Mouse (Mus musculus) liver, adult 2 months (tissue): ENCODE measurements around the gene Pdzd3.

Experiments
- CTCF ChIP-seq: fragments of 200-500 bp; IDR thresholded peaks from 2 replicates; pipeline ENCODE4 v1.5.1; 2011; ENCODE audit warnings: low read depth, low read length, control low read depth
- POLR2A ChIP-seq: fragments of 200-500 bp; IDR thresholded peaks from 2 replicates; pipeline ENCODE4 v1.6.1; 2011; ENCODE audit warnings: low read length, control low read depth; ENCODE audit not compliant: insufficient read depth; ENCODE audit errors: extremely low read depth

DNA sequence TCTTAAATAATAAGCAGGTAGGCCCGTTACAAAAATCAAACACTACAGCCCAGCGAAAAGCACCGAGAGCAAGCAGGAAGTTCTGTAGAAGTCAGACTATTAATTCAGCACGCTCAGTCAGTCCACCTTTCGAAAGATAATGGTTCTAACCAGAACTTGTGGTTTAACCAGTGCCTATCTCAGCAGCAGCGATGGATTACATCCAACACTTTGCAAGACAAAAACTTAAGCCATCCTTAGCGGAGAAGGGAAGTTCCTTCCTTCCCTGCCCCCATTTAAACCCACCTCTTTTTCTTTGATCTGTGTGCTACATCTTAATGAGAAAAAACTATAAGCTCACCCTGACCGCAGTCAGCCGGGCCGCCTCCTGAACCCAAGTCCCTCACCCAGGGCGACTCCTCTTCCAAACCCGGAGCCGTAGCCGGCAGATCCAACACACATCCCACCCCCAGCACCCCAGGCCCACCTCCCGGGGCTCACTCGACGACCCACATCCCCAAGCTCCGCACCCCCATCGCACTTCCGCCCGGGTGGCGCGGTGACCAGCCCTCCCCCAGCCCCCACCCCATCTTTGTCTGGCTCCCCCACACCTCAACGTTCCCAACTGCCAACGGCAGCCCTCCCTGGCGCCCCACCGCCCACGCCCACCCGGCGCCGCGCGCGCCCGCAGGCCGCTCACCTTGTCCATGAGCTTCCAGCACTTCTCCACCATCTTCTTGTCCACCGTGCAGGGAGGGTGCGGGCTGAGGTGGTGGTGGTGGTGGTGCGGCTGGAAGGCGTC, 18.1 kb downstream of the Pdzd3 start:
- no peak for TF ChIP-seq POLR2A
- TF ChIP-seq CTCF: no peak
